Mouse (Mus musculus) v-Abl transformed pro-B cells (cell line): ENCODE data around the gene Bglap.
"Not testable (repeated sequence)": the region's sequence is repeated elsewhere in the genome, so short reads cannot be mapped to it uniquely, and the experiment has no call there.

Experiments used
- in situ Hi-C, 2 experiments: fragments of 400-800 bp; cut with MboI; formaldehyde crosslinking; loops; one replicate each; pipeline ENCODE4 v1.15.1; 2025; ENCODE audit not compliant: unreplicated experiment in 2 of 2

Gene Bglap

DNA sequence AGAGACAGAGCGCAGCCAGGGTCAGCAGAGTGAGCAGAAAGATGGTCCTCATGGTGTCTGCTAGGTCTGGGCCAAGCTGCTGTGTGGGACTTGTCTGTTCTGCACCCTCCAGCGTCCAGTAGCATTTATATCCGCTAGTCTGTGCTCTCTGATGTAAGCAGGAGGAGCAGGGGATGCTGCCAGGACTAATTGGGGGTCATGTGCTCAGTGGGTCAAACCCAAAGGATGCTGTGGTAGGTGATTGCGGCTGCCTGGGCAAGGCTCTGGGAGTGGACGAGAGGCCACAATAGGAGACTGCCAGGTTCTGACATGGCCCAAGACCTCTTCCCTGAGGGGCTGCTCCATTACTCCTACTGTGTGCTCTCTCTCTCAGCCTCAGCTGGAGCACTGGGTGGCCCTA, at the start of gene Bglap:
TSS of gene Bglap (minus strand) at position 101 of the 400 bp plus-strand sequence.
- in situ Hi-C loops = no loop called here

GRCm38 (mm10) chr3:88428639-88429038, 44.4 kb upstream of the Bglap start:
- in situ Hi-C loops = not testable (repeated sequence)

GRCm38 (mm10) chr3:88427342-88427905, 43.2 kb upstream of the Bglap start:
- in situ Hi-C loops = no loop called here

- in situ Hi-C loops = no loop called here
Observed at GRCm38 (mm10) chr3:88425708-88426420, 41.6 kb upstream of the Bglap start.

GRCm38 (mm10) chr3:88425330-88425689, 41.0 kb upstream of the Bglap start:
- in situ Hi-C loops = no loop called here

- in situ Hi-C loops = no loop called here
Observed at GRCm38 (mm10) chr3:88424605-88425329, 40.5 kb upstream of the Bglap start, which contains the start of gene Slc25a44. Gene Slc25a44, minus strand, starts transcription at chr3:88425139.

DNA sequence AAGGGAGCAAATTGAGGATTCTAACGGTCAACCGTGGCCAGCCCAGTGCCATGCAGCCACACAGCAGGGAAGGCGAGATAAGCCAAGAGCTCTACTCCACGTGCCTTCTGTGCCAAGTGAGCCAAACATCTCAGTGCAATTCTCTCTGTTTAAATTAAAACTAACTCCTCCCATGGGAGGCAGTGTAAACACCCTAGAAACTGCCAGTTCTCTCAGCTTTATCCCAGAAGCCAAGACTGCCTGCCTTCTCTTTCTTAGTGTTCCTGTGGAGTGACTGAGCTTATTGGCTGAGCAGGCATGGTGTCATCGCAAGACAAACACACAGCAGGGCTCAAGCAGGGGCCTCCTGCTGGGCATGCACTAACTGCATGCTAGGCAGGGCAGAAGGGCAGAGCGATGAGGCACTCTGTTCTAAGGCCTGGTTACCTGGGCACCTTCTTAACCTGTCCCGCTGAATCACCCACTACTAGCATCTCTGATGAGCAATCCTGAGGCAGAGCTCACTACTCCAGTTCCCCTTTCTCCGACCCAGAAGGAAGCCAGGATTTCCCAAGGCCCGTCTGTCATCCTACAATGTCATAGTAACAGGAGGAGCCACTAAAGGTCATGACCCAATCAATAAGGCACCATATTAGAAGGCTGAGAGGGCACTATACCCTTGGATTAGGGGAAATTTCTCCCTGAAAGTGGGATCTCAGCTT, 37.9 kb upstream of the Bglap start:
- in situ Hi-C loops = no loop called here

DNA sequence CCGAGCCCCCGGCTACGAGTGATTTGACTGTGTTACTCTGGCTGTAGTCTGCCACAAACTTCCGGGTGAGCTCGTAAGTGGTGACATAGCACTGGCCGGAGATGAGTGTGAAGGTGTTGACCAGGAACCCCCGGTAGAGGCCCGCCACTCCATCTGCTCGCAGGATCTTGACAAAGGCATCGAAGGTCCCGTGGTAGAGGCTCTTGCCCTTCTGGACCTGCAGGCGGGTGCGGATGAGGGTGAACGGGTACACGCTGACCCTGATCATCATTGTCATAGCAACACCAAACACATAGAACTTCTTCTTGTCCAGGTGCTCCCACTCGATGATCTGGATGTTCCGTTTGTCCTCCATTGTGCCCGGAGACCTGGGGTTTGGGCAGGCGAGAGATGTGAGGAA, 36.5 kb upstream of the Bglap start:
- in situ Hi-C loops = no loop called here

DNA sequence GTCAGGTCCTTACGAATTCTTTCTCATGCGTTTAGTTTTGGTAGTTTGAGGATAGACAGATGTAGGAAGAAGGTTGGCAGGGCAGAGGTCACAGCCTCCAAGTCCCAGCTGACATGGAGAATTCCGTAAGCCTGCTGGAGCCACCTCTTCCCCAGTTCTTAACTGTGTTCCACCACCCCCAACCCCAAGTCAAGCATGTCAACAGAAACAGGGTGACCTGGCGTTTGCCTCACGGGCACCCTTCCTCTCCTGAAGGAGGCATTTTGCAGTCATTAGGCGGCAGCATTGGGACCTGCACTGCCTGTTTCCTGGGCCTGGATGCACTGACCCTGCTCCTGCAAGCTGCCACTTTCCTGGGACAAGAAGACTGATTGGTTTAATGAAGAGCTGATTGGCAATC, 33.8 kb upstream of the Bglap start:
- in situ Hi-C loops = no loop called here

DNA sequence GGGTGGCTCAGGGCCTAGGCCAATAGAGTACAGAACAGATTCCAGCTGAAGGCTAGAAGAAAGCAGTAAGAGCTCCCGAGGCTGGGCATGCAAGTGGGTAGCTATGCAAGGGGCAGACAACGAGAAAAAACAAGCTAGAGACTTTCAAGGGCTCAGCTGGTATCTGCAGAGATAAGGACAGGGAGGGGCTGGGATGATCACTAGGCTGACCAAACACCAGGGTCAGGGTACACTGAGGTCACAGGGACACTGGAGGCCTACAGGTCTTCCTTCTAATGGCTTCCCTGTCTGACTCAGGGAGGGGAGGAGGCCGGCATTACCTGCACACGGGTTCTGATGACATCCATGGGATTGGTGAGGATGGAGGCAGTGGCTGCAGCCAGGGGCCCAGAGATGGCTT, 31.4 kb upstream of the Bglap start:
- in situ Hi-C loops = no loop called here

DNA sequence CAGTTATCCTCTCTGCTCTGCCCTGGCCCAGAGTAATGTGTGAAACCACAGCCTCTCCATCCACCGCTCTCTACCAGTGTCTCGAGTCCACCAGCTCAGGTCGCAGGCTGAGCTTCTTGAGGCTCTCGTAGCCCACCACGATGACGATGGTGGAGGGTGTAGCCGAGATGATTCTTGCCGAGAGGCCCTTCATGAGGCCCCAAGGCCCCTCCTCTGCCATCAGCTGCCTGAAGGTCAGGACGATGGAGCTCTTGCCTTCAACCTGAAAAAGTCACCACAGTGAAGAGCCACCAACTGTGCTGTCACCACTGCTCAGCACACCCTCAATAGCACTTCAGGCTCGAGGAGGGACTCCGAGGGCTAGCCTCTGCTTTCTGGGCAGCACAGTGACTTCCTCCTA, 28.4 kb upstream of the Bglap start:
- in situ Hi-C loops = no loop called here

GRCm38 (mm10) chr3:88411681-88412080, 27.4 kb upstream of the Bglap start:
- in situ Hi-C loops = no loop called here

GRCm38 (mm10) chr3:88410645-88411031, 26.4 kb upstream of the Bglap start:
- in situ Hi-C loops = no loop called here

DNA sequence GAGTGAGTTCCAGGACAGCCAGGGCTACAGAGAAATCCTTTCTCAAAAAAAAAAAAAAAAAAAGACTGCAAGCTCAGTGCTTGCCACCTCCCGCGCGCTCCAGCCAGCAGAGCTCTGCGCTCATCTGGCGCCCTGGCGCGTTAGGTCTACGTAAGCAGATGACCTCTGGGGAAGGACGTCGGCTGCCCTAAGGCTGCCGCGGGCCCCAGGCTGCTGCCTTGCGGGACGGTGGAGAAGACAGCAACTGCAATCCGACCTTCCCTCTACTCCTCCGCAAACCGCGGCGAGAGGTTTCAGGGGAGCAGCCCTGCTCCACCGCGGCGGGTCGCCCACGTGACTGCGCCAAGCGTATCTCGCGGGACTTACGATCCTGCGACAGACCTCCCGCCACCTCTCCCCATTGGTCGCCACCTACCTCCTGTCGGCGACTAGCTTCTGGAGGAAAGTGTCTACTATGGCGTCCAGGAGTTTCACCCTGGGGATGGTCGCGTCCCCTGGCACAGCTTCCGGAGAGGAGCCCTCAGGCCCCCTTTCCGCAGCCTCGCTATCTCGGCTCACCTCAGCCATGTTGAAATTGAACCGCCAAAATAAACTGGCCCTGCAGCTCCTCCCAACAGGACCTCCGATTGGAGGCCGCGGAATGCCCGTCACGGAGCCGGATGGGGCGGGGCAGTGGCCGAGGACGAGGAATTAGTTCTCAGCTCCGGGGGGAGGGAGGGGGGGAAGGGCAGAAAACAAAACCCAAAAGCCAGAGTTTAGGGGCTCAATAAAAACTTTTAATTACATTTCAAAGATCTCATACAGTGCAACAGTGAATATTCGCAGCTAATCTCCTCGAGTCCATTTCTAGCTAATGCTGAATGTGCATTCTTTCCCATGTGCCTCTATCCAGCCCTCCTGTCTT, 25.7 kb upstream of the Bglap start, which contains the start of gene Pmf1:
TSS of gene Pmf1 (minus strand) at position 591 of the 904 bp plus-strand sequence.
- in situ Hi-C loops = loop anchor here (5.0 to 10.0 kb wide), 5 partner anchors 55 to 112 kb away; no protein-coding TSS in a partner anchor

DNA sequence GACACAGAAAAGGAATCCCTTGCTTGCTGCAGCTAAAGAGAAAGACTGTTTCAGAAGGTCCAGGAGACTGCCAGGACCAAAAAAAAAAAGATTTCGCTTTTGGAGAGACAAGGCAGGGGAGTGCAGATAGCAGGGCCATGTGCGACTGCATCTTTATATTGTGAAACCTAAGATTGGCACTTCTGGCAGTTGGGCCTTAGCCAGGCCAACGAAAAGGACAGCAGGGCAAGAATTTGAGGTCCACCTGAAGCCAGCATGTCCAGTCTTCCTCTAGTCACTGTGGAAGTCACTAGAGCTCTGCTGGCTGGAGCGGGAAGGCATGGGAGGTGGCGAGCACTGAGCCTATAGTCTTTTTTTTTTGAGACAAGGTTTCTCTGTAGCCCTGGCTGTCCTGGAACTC, 24.7 kb upstream of the Bglap start:
- in situ Hi-C loops = loop anchor here (5.0 to 10.0 kb wide), 5 partner anchors 54 to 113 kb away; no protein-coding TSS in a partner anchor

DNA sequence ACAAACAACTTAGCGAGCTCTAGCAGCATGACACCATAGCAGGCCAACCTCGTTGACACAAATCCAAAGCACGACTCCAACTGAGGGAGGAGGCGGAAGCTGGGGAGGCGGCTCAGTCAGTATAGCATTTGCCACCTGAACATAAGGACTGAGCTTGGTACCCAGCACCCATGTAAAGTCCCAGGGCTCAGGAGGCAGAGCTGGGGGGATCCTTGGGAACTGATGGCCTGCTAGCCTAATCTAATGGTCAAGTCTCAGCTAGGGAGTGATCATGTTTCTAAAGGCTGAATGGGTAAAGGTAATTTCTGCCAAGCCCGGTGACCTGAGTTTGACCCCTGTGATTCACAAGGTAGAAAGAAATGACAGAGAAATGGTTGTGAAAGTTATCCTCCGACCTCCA, 23.3 kb upstream of the Bglap start:
- in situ Hi-C loops = loop anchor here (5.0 to 10.0 kb wide), 5 partner anchors 53 to 115 kb away; no protein-coding TSS in a partner anchor

GRCm38 (mm10) chr3:88407090-88407489, 22.8 kb upstream of the Bglap start:
- in situ Hi-C loops = loop anchor here (5.0 to 10.0 kb wide), 5 partner anchors 52 to 115 kb away; no protein-coding TSS in a partner anchor

DNA sequence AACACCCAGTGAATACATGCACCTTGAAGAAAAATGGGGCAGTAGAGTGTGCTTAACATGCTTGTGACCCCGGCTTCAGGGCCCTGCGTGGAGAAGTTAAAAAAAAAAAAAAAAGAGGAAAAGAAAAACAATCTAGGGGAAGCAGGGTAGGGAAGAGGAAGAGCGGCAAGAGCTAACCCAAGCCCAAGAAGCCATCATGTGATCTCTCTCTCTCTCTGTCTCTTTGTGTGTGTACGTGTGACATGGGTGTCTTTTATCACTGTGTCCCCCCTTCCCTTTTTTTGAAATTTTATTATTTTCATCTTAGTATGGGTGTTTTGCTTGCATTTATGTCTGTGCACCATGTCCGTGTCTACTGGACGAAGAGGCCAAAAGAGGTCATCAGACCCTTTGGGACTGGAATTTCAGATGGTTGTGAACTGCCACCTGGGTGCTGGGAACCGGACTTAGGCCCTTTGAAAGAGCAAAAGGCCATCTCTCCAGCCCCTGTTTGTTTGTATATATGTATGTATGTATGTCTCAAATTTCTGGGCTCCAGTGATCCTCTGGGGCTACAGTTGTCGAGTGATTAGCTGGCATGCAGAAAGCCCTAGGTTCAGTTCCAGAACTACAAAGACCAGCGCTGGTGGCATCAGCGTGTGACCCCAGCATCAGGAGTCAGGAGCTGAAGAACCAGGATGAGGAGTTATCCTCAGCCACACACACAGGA, 19.4 kb upstream of the Bglap start:
- in situ Hi-C loops = loop anchor here (5.0 to 10.0 kb wide), 2 partner anchors 46 to 49 kb away; no protein-coding TSS in a partner anchor

- in situ Hi-C loops = no loop called here
Observed at GRCm38 (mm10) chr3:88398666-88399065, 14.4 kb upstream of the Bglap start.
